Mouse (Mus musculus) ovary, postnatal 36 days (tissue): ENCODE data around the gene Tcl1b3.
A peak's percentile ranks its signal among the peaks of the same experiment; 100 is the strongest.
"Not testable (repeated sequence)": the region's sequence is repeated elsewhere in the genome, so short reads cannot be mapped to it uniquely, and the experiment has no call there.

Source experiments
- DNase-seq: peaks from one replicate; pipeline ENCODE4 v3.0.0; 2022; ENCODE audit warnings: low spot score, mixed read lengths

The Tcl1b3 gene

DNA sequence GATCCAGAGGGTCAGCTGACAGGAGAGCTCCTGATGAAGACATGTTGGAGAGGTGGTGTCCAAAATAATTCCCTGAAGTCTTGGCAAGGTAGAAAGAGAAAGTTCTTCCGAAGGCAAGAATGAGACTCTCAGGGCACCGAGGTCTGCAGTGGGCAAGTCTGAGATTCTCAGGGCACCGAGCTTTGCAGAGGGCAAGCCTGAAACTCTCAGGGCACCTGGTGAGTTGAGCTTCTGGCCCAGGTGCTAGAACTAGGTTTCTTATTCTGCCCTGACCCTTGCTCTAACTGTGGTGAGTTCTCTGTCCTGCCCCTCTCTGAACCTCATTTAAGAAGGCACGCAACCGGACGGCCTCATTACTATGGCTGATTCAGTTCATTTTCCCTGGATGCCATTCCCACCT, at the start of gene Tcl1b3:
Gene Tcl1b3, plus strand, starts transcription at position 301 of the 400 bp plus-strand sequence.
- DNase-seq: not testable (repeated sequence)

DNA sequence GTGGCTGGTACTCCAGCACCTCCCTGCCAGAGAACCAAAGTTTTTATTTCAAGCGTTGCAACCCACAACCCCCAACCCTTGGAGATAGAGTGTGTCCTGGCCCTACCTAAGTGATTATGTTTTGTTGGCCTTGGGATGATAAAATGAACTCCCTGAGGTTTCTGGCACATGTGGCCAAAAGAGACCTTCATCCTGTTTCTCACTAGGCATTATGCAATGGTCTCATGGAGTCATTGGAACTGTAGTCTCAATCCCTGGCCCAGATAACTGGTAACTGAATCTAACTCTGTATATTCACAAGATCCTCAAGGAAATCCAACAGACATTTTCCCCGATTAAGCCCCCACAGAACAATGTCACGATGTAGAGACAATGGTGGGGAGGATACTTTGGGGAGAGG, 47.7 kb upstream of the Tcl1b3 start:
- DNase-seq: no peak

DNA sequence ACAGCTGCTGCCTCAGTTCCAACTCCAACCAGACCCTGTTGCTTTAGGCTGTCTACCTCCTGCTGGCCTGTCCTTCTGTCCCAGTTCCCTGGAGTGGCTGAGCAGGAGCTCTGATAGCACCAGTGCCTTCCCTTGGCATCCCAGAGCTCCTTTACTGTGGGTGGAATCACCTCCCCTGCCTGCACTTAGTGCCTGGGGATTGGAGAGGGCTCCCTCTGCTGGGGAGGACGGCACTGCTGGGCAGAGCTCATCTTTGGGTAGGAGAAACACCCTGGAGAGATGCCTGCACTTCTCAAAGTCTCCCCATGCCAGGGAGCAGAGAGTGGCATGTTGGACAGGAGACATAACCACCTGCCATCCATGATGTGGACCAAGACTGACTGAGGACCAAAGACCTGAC, 45.9 kb upstream of the Tcl1b3 start:
- DNase-seq: not testable (repeated sequence)

DNA sequence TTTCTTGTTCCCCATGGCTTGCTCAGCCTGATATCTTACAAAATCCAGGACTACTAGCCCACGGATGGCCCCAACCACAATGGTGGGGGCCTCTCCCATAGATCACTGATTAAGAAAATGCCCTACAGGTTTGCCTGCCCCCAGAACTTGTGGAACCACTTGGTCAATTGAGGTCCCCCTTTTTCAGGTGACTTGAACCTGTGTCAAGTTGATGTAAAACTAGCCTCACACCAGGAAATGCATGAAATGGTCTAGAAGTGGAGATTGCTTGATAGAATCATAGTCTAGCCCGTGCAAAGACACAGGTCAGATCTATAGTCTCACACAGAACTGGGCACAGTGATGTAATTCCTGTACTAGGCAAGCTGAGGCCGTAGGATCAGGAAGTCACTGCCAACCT, 45.1 kb upstream of the Tcl1b3 start, which contains the start of gene Tcl1b2:
Gene Tcl1b2, plus strand, starts transcription at position 301 of the 400 bp plus-strand sequence.
- DNase-seq: no peak

DNA sequence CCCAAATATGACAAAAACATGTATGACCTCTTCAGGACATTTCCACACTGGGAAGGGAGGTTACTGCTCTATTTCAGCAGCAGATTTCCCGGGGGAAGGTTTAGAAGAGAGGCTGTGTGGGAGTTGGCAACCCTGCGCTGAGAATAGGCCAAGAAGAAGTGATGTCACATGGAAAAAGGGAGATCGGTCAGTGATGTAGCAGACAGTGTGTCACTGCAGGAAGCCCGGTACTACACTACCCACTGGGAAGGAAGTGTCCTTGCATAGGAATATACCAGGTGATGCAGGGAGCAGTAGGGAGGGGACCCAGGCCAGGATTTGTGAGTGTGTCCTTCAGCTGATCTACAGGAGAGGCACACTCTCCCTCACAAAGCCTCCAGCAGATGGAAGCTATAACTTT, 35.6 kb upstream of the Tcl1b3 start:
- DNase-seq: not testable (repeated sequence)

DNA sequence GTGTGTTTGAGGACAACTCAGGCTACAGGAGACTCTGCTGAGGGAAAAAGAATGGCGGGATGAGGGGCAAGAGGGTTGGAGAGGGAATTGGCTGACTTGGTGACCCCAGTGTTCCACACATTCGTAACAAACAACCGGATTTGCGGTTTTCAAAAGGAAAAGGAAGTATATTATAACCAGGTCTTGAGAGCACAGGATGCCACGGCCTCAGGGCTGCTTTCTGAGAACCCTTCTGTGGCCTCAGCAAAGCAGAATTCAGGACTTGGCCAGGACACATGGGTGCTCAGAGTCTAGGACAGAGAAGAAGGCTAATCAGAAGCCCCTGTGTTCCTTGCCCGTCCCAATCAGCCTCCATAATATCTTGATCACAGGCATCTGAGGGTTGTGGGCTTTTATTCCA, 32.0 kb upstream of the Tcl1b3 start:
- no peak for DNase-seq

DNA sequence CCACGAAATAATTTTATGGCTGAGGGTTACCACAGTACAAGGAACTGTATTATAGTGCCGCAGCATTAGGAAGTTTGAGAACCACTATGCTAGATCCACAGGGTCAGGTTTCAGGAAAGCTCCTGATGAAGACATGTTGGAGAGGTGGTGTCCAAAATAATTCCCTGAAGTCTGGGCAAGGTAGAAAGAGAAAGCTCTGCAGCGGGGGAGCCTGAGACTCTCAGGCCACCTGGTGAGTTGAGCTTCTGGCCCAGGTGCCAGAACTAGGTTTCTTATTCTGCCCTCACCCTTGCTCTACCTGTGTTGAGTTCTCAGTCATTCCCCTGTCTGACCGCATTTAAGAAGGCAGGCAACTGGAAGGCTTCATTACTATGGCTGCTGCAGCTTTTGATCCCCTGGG, 31.5 kb upstream of the Tcl1b3 start, which contains the start of gene Tcl1b1:
Gene Tcl1b1, plus strand, starts transcription at position 301 of the 400 bp plus-strand sequence.
- DNase-seq: no peak

DNA sequence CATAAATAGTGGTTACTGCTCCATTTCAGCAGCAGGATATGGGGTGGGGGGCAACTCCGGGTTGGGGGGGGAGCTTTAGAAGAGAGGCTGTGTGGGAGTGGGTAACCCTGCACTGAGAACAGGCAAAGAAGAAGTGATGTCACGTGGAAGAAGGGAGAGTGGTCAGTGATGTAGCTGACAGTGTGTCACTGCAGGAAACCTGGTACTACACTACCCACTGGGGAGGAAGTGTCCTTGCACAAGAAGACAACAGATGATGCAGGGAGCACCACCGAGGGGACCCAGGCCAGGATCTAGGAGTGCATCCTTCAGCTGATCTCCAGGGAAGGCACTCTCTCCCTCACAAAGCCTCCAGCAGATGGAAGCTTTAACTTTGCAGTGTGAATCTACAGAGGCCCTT, 24.1 kb upstream of the Tcl1b3 start:
- DNase-seq: no peak

DNA sequence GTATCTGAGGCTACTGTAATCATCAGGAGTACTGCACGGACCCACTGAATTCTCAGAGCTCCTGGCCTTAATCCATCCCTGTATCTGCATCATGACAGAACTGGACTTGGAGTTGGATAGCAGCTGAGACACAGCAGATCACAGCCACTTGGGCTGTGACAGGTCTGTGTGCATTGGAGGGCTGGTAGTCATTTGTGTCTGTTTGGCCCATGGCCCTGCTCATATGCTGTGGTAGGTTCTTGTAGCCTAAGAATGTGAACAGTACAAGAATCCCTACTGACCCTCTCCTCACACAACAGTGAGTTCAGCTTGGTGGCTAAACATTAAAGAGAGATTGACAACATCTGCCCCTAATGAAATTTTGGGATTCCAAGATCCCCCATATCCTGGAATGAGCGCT, 17.5 kb upstream of the Tcl1b3 start:
- DNase-seq: no peak

DNA sequence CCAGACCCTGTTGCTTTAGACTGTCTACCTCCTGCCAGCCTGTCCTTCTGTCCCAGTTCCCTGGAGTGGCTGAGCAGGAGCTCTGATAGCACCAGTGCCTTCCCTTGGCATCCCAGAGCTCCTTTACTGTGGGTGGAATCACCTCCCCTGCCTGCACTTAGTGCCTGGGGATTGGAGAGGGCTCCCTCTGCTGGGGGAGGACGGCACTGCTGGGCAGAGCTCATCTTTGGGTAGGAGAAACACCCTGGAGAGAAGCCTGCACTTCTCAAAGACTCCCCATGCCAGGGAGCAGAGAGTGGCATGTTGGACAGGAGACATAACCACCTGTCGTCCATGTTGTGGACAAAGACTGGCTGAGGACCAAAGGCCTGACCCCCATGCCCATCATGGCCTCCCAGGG, 16.5 kb upstream of the Tcl1b3 start:
- peak; percentile 59 for DNase-seq

DNA sequence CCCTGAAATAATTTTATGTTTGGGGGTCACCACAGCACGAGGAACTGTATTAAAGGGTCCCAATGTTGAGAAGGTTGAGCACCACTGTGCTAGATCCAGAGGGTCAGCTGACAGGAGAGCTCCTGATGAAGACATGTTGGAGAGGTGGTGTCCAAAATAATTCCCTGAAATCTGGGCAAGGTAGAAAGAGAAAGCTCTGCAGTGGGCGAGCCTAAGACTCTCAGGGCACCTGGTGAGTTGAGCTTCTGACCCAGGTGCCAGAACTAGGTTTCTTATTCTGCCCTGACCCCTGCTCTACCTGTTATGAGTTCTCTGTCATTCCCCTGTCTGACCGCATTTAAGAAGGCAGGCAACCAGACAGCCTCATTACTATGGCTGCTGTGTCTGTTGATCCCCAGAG, 14.8 kb upstream of the Tcl1b3 start, which contains the start of gene Tcl1b5:
Gene Tcl1b5, plus strand, starts transcription at position 301 of the 400 bp plus-strand sequence.
- not testable (repeated sequence) for DNase-seq

DNA sequence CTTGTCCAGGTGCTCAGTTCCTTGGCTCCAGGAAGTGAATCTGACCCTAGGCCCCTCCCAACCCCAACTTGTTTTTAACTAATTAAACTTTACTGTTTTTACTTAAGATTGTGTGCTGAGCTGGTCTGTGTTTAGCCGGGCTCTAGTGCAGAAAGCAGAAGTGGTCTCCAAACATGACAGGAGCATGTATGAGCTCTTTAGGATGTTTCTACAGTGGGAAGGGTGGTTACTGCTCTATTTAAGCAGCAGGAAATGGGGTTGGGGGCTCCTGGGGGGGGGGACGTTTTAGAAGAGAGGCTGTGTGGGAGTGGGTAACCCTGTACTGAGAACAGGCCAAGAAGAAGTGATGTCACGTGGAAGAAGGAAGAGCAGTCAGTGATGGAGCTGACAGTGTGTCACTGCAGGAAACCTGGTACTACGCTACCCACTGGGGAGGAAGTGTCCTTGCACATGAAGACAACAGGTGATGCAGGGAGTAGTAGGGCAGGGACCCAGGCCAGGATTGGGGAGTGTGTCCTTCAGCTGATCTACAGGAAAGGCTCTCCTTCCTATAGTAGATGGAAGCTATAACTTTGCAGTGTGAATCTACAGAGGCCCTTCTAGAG, 9.7 kb upstream of the Tcl1b3 start:
- not testable (repeated sequence) for DNase-seq

DNA sequence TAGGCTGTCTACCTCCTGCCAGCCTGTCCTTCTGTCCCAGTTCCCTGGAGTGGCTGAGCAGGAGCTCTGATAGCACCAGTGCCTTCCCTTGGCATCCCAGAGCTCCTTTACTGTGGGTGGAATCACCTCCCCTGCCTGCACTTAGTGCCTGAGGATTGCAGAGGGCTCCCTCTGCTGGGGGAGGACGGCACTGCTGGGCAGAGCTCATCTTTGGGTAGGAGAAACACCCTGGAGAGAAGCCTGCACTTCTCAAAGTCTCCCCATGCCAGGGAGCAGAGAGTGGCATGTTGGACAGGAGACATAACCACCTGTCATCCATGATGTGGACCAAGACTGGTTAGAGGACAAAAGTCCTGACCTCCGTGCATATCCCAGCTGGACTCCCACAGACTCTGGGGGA, 1.9 kb upstream of the Tcl1b3 start:
- peak; percentile 12 for DNase-seq

DNA sequence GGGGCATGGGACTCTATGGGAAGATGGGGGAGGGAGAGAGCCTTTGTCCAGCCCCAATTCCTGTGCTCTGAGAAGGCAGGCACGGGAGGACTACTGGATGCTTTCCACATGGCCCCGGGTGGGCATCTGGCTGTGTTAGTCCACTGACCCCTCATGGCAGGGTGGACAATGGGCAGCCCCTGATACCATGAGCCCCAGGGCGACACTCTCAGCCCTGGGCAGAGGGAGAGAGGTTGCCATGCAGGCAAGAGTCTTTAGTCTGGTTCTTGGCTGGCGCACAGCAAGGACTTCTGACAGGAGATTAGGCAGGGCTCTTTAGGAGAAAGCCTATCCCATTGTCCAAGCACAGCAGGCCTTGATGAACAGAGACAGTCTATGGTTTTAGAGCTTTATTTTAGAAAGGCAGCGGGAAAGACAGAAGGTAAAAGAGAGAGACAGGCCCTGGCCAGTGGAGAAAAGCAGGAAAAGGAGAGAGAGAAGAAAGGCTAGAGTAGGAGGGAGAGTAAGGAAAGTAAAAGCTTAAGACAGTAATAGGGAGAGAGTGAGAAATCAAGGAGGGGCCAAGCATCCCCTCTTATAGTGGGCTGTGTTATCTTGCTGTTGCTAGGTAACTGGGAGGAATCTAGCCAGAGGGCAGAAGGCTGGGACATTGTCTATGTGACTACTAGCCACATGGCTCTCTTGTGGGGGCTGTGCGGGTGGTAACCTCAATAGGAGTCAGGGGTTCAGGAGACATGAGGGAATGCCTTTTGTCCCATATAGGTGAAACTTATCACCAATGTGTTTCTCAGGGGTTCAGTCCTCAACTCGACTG, 9.0 kb downstream of the Tcl1b3 start:
- DNase-seq: not testable (repeated sequence)

DNA sequence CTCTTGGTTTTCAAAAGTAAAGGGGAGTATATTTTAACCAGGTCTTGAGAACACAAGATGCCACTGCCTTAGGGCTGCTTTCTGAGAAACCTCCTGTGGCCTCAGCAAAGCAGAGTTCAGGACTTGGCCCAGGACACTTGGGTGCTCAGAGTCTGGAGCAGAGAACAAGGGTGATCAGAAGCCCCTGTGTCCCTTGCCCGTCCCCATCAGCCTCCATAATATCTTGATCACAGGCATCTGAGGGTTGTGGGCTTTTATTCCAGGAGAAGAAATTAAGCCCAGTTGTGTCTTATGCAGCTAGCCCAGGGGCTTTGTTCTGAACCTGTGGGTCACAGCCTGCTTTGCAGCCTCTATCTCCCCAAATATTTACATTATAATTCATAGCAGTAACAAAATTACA, 10.8 kb downstream of the Tcl1b3 start, which contains the start of gene Tcl1b4:
Gene Tcl1b4, plus strand, starts transcription at position 301 of the 400 bp plus-strand sequence.
- DNase-seq: not testable (repeated sequence)

DNA sequence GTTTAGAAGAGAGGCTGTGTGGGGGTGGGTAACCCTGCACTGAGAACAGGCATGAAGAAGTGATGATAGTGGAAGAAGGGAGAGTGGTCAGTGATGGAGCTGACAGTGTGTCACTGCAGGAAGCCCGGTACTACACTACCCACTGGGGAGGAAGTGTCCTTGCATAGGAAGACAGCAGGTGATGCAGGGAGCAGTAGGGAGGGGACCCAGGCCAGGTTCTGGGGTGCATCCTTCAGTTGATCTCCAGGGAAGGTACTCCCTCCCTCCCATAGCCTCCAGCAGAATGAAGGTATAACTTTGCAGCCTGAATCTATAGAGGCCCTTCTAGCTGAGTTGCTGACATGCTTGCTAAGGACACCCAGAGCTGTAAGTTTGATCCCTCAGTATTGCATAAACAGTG, 16.2 kb downstream of the Tcl1b3 start:
- no peak for DNase-seq

DNA sequence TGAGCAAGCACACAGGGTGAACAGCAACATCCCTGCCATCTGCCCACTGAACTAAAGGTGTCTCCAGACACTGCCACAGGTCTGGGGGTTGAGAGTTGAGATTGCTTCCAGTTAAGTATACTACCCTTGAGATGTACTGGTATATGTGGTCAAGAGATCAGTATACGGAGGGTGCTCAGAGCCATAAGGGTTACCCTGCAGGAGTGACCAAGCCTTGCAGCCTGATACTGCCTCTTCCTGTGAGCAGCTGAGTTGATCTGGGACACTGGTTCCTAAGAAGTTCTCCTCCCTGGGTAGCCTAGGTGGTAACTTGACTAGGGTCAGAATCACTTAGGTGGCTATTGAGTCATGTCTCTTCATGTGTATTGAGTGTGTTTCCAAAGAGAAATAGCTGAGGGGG, 17.6 kb downstream of the Tcl1b3 start:
- DNase-seq: no peak

DNA sequence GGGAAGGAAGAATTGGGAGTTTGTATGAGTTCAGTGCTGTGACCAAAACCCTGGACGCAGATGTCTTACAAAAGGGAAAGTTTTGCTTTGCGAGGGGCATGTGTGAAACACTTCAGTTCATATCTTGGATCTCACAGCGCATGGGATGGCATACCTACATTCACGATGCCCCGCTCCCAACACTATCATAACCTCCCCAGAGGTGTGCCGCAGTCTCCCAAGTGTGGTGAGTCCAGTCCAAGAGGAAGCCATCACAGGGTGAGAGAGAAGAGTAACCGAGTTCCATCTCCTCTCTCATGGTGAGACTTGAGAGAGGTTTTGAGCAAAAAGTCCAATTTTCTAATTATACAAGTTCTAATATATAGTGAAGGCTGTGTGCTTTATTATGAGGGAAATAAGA, 18.4 kb downstream of the Tcl1b3 start:
- DNase-seq: no peak

DNA sequence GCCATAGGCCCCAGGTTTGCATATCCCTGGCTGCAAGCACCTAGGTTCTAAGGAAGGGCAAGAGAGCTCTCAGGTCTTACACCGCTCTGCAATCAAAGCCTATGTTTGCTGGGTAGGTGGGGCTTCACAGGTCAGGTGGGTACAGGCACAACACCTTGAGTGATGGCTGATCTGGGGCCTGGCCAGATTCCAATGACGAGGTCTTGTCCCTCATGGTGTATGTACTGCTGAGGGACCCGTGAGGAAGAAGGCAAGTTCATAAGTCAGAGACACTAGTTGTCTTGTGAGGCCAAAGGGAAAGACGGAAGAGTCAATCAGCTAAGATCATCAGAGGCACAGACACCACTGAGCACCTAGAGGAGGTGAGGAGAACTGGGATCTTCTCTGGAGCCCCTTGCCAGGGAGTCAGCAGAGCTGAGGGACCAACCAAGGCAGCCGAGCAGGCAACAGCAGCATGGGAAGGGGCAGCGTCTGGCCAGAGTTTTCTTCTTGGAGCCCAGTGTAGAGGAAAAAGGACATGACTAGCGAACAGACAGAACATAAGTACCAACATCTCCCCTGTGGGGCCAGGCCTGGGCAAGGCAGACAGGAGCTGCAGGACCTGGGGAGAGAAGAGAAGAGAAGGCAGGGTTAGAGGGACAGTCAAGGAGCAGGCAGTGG, 26.4 kb downstream of the Tcl1b3 start:
- DNase-seq: no peak

DNA sequence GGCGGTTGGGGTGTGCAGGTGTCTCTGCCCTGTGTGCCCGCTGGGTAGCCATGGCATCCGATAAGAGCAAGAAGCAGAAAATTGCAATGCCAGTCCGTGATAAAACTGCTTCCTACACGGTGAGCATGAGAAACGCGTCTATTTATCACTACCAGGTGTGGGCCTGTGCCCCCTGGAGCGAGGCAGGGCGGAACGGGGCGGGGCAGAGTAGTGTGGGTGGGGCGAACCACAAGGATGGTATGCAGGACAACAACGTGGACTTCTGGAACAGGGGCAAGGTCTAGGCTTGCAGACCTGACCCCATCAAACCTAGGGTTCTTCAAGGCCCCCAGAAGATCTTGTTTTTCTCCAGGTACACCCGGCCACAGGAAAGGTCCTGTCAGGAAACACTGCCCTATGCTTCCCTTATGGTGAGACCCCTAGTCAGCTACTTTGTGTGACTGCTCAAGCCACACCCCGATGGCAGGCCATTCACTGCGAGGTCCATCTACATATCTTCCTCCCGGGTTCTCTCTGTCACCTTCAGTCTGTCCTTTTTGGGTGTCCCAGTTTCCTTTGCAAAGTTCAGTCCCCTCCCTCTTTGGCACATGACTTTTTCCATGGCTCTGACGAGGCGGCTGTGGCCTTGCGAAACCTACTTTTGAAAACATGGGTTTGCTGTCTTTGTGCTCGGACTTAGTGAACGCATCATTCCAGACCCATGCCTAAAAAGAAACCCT, 31.9 kb downstream of the Tcl1b3 start, which contains the start of gene Tcl1:
Gene Tcl1, minus strand, starts transcription at position 193 of the 719 bp plus-strand sequence.
- DNase-seq: no peak

DNA sequence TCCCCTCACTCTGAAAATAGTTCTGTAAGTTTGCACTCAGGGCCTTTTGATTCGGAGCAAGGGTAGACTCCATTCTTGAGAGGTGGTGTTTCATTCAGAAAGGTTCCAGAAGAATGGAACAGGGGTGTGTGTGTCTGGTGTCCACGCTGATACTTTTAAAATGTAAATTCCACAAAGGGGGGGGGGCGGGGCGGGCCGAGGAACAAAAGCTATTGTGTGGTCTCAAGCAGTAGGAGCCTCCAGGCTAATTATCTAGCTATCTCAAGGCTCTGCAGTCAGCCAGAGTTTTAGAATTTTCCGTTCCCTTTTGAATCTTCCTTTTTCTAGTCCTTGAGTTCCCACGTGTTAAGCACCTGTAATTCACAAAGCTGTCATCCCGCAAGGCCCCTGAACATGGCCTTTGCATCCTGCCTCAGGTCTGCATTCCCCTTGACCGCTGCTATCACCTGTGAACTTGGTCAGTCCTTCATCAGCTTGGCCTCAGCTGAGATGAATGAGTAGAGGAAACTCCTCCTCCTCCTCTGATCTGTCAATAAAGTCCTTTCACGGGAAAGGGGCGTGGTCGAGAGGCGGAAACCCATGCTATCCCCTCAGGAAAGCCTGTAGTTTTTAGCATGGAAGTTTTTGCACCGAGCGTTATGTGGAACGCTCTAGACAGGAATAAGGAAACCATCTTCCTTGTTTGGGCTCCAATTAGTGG, 33.9 kb downstream of the Tcl1b3 start:
- no peak for DNase-seq
